Mouse (Mus musculus): ENCODE measurements around the gene Syp. TPM values are rescaled to one million over a fixed set of nuclear protein-coding genes. Genes with fewer than 3 reads are reported as not detected.

The Syp gene
- total and polyA plus RNA-seq, 2 experiments from 2014 or later: 0.27 to 1.6 TPM

DNA sequence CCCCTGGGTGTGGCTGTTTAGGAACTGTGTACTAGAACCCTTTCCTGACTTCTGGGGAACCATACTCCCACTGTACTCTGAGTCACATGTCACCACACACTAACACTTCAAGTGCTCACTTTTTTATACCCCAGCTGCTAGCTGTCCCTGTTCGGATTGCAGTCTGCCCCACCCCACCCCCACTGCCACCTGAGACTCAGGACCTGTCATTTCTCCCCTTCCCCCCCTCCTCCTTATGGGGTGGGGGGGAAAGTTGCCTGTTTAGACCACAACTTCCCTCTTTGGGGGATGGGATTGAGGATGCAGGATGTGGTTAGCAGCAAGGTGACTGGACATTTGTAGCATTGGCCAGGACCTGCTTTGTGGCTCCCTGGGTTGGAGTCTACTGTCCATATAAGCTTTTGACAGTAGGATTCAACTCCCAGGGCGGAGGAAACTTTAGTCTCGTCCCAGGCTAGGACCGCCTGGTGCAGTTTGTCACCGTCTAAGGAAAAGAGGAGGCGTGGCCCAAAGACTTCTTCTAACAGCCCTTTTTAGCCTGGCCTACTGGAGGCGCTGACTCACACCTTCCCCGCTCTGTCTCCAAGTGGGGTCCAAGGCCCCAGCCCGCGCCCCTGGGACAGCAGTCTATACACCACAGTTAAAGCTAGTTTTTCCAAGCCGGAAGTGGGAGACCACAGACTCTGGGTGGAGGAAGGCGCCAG, 35.5 kb downstream of the Syp start:
- ATAC-seq (ENCODE audit: insufficient read depth, low read depth): no peak
- H3K4me3 ChIP-seq (ENCODE audit: low read depth, low read length): no peak overlapping the region
- 34% methylated on average over 12 of the region's 12 CpGs for WGBS
- H3K4me1 ChIP-seq (ENCODE audit: control insufficient read depth, insufficient read depth): 0 out of 2 replicates have a peak, but pooled peaks cover 12% of the 10 kb centered on the region
- H3K27ac ChIP-seq (ENCODE audit: low read depth): 0 out of 2 replicates have a peak overlapping the region, but pooled peaks have one; percentile 25
- H3K9ac ChIP-seq (replicated peaks; ENCODE audit: low read depth, low read length): no peak overlapping the region
- H3K9me3 ChIP-seq (replicated peaks; ENCODE audit: control insufficient read depth, low read length): no peaks in the 10 kb centered on the region
- peaks cover 4% of the 10 kb centered on the region; the same call in 1 of the 2 replicates for H3K36me3 ChIP-seq (replicated peaks; ENCODE audit: control insufficient read depth, insufficient read depth, low read length)
- TF ChIP-seq CTCF (IDR thresholded peaks at IDR 0.05; ENCODE audit: low read depth) (no peak), EP300 (IDR thresholded peaks at IDR 0.05; ENCODE audit: low read depth) (no peak)
- DNase-seq (ENCODE audit: low spot score): no peak
- peak overlapping the region; percentile 62 for H3K4me2 ChIP-seq (ENCODE audit: low read depth, low read length)
- H3K27me3 ChIP-seq (ENCODE audit: control insufficient read depth, insufficient read depth, low read length): no peaks in the 10 kb centered on the region

DNA sequence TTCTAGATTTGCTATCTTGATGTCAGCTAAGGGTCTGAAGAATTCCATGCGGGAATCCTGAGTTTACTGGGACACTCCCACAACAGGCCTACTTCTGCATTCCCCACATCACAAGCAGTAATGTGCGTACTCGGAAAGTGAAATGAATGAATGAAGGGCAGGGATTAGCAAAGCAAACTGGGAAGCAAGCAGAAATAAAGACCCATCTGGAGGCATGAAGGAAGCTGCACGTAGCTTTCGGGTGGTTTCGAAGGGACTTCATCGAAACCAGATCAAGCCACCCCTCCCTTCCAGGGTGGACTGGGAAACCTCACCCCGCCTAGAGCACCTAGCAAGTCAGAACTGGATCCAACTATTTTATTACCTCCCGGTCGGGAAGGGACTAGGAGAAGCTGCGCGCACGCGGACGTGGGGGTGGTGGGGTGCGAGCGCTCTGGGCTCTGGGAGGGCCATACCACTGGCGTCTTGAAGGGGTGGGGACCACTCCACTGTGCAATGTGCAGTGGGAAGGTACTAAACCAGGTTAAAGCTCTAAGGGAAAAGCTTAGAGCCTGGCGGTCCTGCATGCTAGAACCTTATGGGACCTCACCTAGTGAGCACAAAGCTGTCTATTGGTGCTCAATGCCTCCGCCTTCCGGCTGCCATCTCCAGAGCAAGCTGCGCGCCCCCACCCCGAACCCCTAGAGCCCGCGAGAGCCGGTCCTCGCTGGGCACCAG, 36.2 kb downstream of the Syp start:
- peak overlapping the region; percentile 8; the same call in 1 of the 2 replicates for H3K27ac ChIP-seq (ENCODE audit: low read depth)
- H3K9me3 ChIP-seq (replicated peaks; ENCODE audit: control insufficient read depth, low read length): no peaks in the 10 kb centered on the region
- ATAC-seq (ENCODE audit: insufficient read depth, low read depth) (no peak), DNase-seq (ENCODE audit: low spot score) (no peak)
- peak overlapping the region; percentile 62 for H3K4me2 ChIP-seq (ENCODE audit: low read depth, low read length)
- no peaks in the 10 kb centered on the region for H3K27me3 ChIP-seq (ENCODE audit: control insufficient read depth, insufficient read depth, low read length)
- H3K36me3 ChIP-seq (replicated peaks; ENCODE audit: control insufficient read depth, insufficient read depth, low read length): no peaks in the 10 kb centered on the region
- 18% methylated on average over 28 of the region's 28 CpGs for WGBS
- 0 out of 2 replicates have a peak, but pooled peaks cover 12% of the 10 kb centered on the region for H3K4me1 ChIP-seq (ENCODE audit: control insufficient read depth, insufficient read depth)
- peak overlapping the region; percentile 32 for H3K4me3 ChIP-seq (ENCODE audit: low read depth, low read length)
- H3K9ac ChIP-seq (replicated peaks; ENCODE audit: low read depth, low read length): peak overlapping the region; percentile 33; the same call in 1 of the 2 replicates
- TF ChIP-seq CTCF (IDR thresholded peaks at IDR 0.05; ENCODE audit: low read depth): no peak
- TF ChIP-seq EP300 (IDR thresholded peaks at IDR 0.05; ENCODE audit: low read depth): no peak

- ATAC-seq (ENCODE audit: insufficient read depth, low read depth): no peak
- H3K9ac ChIP-seq (replicated peaks; ENCODE audit: low read depth, low read length): no peak overlapping the region
- 31% methylated on average over 10 of the region's 10 CpGs for WGBS
Measured at GRCm38 (mm10) chrX:7675001-7675380, 36.7 kb downstream of the Syp start.

DNA sequence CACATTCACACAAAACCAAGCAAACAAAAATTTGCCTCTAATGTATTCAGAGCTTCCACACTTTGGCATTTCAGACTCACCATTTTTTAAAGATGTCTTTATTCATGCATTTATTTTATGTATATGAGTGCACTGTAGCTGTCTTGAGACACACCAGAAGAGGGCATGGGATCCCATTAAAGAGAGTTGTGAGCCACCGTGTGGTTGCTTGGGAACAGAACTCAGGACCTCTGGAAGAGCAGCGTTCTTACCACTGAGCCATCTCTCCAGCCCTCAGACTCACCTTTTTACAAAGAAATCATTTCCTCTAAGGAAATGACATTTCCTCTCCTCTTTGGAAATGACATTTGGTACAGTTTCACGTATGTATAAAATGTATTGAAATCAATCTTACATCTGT, 40.7 kb downstream of the Syp start:
- H3K9ac ChIP-seq (replicated peaks; ENCODE audit: low read depth, low read length): no peak overlapping the region
- 33% methylated on average over 3 of the region's 3 CpGs for WGBS
- TF ChIP-seq EP300 (IDR thresholded peaks at IDR 0.05; ENCODE audit: low read depth) (no peak), CTCF (IDR thresholded peaks at IDR 0.05; ENCODE audit: low read depth) (peak; percentile 10; the same call in 1 of the 2 replicates)
- H3K36me3 ChIP-seq (replicated peaks; ENCODE audit: control insufficient read depth, insufficient read depth, low read length): no peaks in the 10 kb centered on the region
- DNase-seq (ENCODE audit: low spot score) (no peak), ATAC-seq (ENCODE audit: insufficient read depth, low read depth) (no peak)
- no peaks in the 10 kb centered on the region for H3K27me3 ChIP-seq (ENCODE audit: control insufficient read depth, insufficient read depth, low read length)
- peak overlapping the region; percentile 62; the same call in 1 of the 2 replicates for H3K4me2 ChIP-seq (ENCODE audit: low read depth, low read length)
- peak overlapping the region; percentile 57; the same call in 1 of the 2 replicates for H3K27ac ChIP-seq (ENCODE audit: low read depth)
- 0 out of 2 replicates have a peak, but pooled peaks cover 5% of the 10 kb centered on the region for H3K4me1 ChIP-seq (ENCODE audit: control insufficient read depth, insufficient read depth)
- no peaks in the 10 kb centered on the region for H3K9me3 ChIP-seq (replicated peaks; ENCODE audit: control insufficient read depth, low read length)
- H3K4me3 ChIP-seq (ENCODE audit: low read depth, low read length): no peak overlapping the region

More at GRCm38 (mm10) chrX:7675001-7675380, 36.7 kb downstream of the Syp start:
- DNase-seq (ENCODE audit: low spot score): no peak
- H3K4me1 ChIP-seq (ENCODE audit: control insufficient read depth, insufficient read depth): 0 out of 2 replicates have a peak, but pooled peaks cover 12% of the 10 kb centered on the region
- H3K9me3 ChIP-seq (replicated peaks; ENCODE audit: control insufficient read depth, low read length): no peaks in the 10 kb centered on the region
- H3K27ac ChIP-seq (ENCODE audit: low read depth): no peak overlapping the region
- H3K4me2 ChIP-seq (ENCODE audit: low read depth, low read length): peak overlapping the region; percentile 62
- peak overlapping the region; percentile 32 for H3K4me3 ChIP-seq (ENCODE audit: low read depth, low read length)
- H3K36me3 ChIP-seq (replicated peaks; ENCODE audit: control insufficient read depth, insufficient read depth, low read length): no peaks in the 10 kb centered on the region
- no peaks in the 10 kb centered on the region for H3K27me3 ChIP-seq (ENCODE audit: control insufficient read depth, insufficient read depth, low read length)
- TF ChIP-seq EP300 (IDR thresholded peaks at IDR 0.05; ENCODE audit: low read depth): no peak
- TF ChIP-seq CTCF (IDR thresholded peaks at IDR 0.05; ENCODE audit: low read depth): no peak

- Histone ChIP-seq H3K27me3 (ENCODE audit: control insufficient read depth, insufficient read depth, low read length) (no peaks in the 10 kb centered on the region), H3K4me2 (ENCODE audit: low read depth, low read length) (peak overlapping the region; percentile 62), H3K36me3 (replicated peaks; ENCODE audit: control insufficient read depth, insufficient read depth, low read length) (no peaks in the 10 kb centered on the region), H3K9ac (replicated peaks; ENCODE audit: low read depth, low read length) (no peak overlapping the region), H3K4me1 (ENCODE audit: control insufficient read depth, insufficient read depth) (0 out of 2 replicates have a peak, but pooled peaks cover under 1% of the 10 kb centered on the region), H3K4me3 (ENCODE audit: low read depth, low read length) (peak overlapping the region; percentile 40), H3K27ac (ENCODE audit: low read depth) (peak overlapping the region; percentile 57), H3K9me3 (replicated peaks; ENCODE audit: control insufficient read depth, low read length) (no peaks in the 10 kb centered on the region)
- 14% methylated on average over 27 of the region's 27 CpGs for WGBS
- peak; percentile 96 for ATAC-seq (ENCODE audit: insufficient read depth, low read depth)
- TF ChIP-seq EP300 (IDR thresholded peaks at IDR 0.05; ENCODE audit: low read depth) (no peak), CTCF (IDR thresholded peaks at IDR 0.05; ENCODE audit: low read depth) (peak; percentile 66)
- peak; percentile 76 for DNase-seq (ENCODE audit: low spot score)
Measured at GRCm38 (mm10) chrX:7679405-7680056, 41.3 kb downstream of the Syp start.
